Mouse (Mus musculus) midbrain, embryonic 13.5 days (tissue): Measurements from ENCODE around the gene Scel. TPM values are rescaled to one million over a fixed set of nuclear protein-coding genes. Genes with fewer than 3 reads are reported as not detected.

Experiments used
- ATAC-seq: fragments of 200-750 bp; cut with Nextera tagmentation; 2 replicates; pipeline ENCODE4 v1.8.0; 2017; ENCODE audit warnings: mild to moderate bottlenecking, moderate TSS enrichment, moderate library complexity
- H3K27ac ChIP-seq: fragments of 300-500 bp; sonication (generic); 2 replicates; pipeline ENCODE4 v1.5.1; 2015; ENCODE audit warnings: inconsistent platforms, mild to moderate bottlenecking, moderate library complexity
- H3K27me3 ChIP-seq: fragments of 300-500 bp; sonication (generic); 2 replicates; pipeline ENCODE4 v1.6.1; 2015; ENCODE audit warnings: mild to moderate bottlenecking, inconsistent platforms
- H3K36me3 ChIP-seq: fragments of 300-500 bp; sonication (generic); 2 replicates; pipeline ENCODE4 v1.6.1; 2015; ENCODE audit warnings: mild to moderate bottlenecking, inconsistent platforms
- H3K4me1 ChIP-seq: fragments of 300-500 bp; sonication (generic); replicated peaks from 2 replicates; pipeline ENCODE4 v1.6.1; 2015; ENCODE audit warnings: inconsistent platforms
- H3K4me2 ChIP-seq: fragments of 300-500 bp; sonication (generic); replicated peaks from 2 replicates; pipeline ENCODE4 v1.6.1; 2015; ENCODE audit warnings: moderate library complexity, mild to moderate bottlenecking, inconsistent platforms
- H3K4me3 ChIP-seq: fragments of 300-500 bp; sonication (generic); replicated peaks from 2 replicates; pipeline ENCODE4 v1.5.1; 2015; ENCODE audit warnings: mild to moderate bottlenecking, inconsistent platforms
- H3K9ac ChIP-seq: fragments of 300-500 bp; sonication (generic); replicated peaks from 2 replicates; pipeline ENCODE4 v1.6.1; 2015; ENCODE audit warnings: mild to moderate bottlenecking, inconsistent platforms
- H3K9me3 ChIP-seq: fragments of 300-500 bp; sonication (generic); 2 replicates; pipeline ENCODE4 v1.6.1; 2016; ENCODE audit warnings: mild to moderate bottlenecking, inconsistent platforms
- WGBS: fragments of 180-500 bp; shearing (Covaris S2); methylation state at CpG from one replicate; pipeline ENCODE4 v1.1.7; 2015; 5-methylcytosine and 5-hydroxymethylcytosine counted together
- polyA plus RNA-seq: library from polyadenylated mRNA; unstranded; fragments of >200 nt; fragmentation: Nextera tagmentation; extraction: Ambion mirVana; gene quantifications from 2 replicates; pipeline ENCODE4 v1.2.1, GENCODE M21; 2015

The Scel gene
- polyA plus RNA-seq, 1 experiment from 2014 or later = 0.08 TPM

DNA sequence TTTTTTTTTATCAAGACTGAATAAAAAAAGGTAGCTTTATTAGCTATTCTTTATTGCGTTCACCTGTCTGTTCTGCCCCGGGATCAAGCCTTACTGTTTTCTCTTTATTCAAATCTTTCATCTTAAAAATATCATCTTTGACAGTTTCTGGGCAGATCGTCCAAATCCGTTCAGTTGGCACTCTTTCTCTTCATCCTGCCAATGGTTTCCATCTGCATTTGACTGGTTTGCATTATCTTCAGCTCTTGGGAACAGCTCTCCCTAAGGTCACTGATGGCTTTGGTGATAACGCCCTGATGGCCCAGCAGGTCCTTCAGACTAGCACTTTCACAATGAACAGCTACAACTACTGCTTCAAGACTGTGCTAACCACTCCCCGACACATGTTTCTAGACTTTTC is 35.1 kb downstream of the Scel start:
- no peaks in the 10 kb centered on the region for H3K36me3 ChIP-seq
- ATAC-seq = no peak
- H3K27me3 ChIP-seq = no peaks in the 10 kb centered on the region
- no peak overlapping the region for H3K4me3 ChIP-seq
- H3K9ac ChIP-seq = no peak overlapping the region
- H3K4me2 ChIP-seq = no peak overlapping the region
- peaks cover 24% of the 10 kb centered on the region for H3K4me1 ChIP-seq
- 91% methylated on average over 6 of the region's 6 CpGs for WGBS
- no peak overlapping the region for H3K27ac ChIP-seq
- H3K9me3 ChIP-seq = no peaks in the 10 kb centered on the region

DNA sequence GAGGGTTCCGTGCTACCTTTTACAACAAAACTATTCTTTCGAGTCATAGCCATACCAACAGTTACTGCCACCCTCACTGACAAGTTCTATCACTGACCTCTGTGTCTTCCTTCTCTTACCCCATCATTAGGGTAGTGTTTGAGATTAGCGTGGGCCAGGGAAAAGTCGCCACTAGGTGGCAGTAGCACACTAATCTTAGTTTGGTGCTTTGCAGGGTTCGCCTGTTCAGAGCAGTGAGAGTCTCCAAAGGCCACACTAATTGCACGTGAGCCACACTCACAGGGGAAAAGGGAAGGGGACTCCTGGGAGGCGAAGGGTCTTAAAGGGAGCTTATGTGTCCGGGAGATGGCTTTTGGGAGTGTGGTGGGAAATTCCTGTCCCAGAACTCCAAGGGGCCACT is 37.3 kb downstream of the Scel start:
- peaks cover 27% of the 10 kb centered on the region for H3K4me1 ChIP-seq
- no peak overlapping the region for H3K27ac ChIP-seq
- no peaks in the 10 kb centered on the region for H3K9me3 ChIP-seq
- H3K36me3 ChIP-seq = no peaks in the 10 kb centered on the region
- no peaks in the 10 kb centered on the region for H3K27me3 ChIP-seq
- H3K9ac ChIP-seq = no peak overlapping the region
- no peak overlapping the region for H3K4me3 ChIP-seq
- WGBS = 15% methylated on average over 8 of the region's 8 CpGs
- peak; percentile 75 for ATAC-seq
- no peak overlapping the region for H3K4me2 ChIP-seq

DNA sequence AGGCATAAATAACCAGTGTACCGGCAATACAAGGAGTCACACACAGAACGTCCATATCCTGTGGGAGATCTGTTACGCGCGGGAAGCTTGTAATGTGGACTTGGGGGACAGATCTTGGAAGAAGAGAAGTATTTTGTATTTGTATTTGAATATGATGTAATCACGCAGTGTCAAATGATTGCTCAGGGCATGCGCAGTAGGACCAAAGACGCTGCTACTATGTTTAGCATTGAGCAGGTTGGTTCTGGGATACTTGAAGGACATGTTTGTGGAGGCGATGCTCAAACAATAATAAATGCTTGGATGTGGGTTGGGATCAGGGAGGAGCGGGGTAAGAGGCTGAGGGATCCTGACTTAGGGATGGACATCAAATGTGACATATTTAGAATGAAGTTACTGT is 37.8 kb downstream of the Scel start:
- Histone ChIP-seq H3K9ac (no peak overlapping the region), H3K9me3 (no peaks in the 10 kb centered on the region), H3K4me3 (no peak overlapping the region), H3K4me2 (no peak overlapping the region), H3K27me3 (no peaks in the 10 kb centered on the region), H3K4me1 (peaks cover 23% of the 10 kb centered on the region), H3K36me3 (no peaks in the 10 kb centered on the region), H3K27ac (no peak overlapping the region)
- 84% methylated on average over 10 of the region's 10 CpGs for WGBS
- ATAC-seq = no peak; the same call in 1 of the 2 replicates

DNA sequence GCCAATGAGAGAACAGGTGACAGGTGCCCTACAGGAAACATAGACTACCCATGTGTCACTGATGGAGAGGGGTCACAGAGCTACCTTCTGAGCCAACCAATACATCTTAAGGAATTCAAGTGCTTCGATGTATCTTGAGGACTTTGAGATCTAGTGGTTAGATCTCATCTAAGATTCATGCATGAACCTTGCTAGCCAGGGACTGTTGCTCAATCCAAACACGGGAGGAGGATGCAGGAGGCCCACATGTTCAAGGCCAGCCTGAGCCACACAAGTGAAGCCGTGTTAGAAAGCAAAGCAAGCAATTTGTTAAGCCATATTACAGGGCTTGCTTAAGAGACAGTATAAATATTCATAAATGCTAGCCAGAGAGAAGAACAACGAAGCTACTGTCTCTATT is 38.8 kb downstream of the Scel start:
- Histone ChIP-seq H3K27me3 (no peaks in the 10 kb centered on the region), H3K4me1 (peaks cover 18% of the 10 kb centered on the region), H3K27ac (peak overlapping the region; percentile 32; the same call in 1 of the 2 replicates), H3K4me2 (no peak overlapping the region), H3K9me3 (no peaks in the 10 kb centered on the region), H3K4me3 (no peak overlapping the region), H3K36me3 (no peaks in the 10 kb centered on the region), H3K9ac (no peak overlapping the region)
- no peak for ATAC-seq
- WGBS = 64% methylated on average over 4 of the region's 4 CpGs

DNA sequence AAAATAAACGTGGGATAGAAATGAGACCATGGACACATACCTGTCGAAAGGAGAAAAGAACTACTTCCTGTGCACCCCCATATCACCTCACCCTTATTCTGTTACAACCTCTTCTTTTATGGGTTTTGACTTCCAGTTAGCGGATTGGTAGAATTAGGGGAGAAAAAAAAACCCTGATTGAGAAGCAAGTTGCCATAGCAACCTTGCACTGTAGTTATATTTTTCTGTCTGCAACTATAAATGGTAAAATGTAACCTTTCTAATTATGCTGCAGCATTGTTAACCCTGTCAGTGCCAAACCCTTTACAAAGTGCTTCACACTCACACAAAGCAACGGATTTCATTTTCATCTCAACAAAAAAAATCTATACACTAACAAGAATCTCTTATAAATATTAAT is 39.2 kb downstream of the Scel start:
- no peaks in the 10 kb centered on the region for H3K27me3 ChIP-seq
- no peak overlapping the region for H3K4me3 ChIP-seq
- H3K36me3 ChIP-seq = no peaks in the 10 kb centered on the region
- no peak overlapping the region for H3K9ac ChIP-seq
- whole genome bisulfite sequencing = 64% methylated on average over 4 of the region's 4 CpGs
- H3K4me1 ChIP-seq = peaks cover 18% of the 10 kb centered on the region
- H3K9me3 ChIP-seq = no peaks in the 10 kb centered on the region
- no peak overlapping the region; the same call in 1 of the 2 replicates for H3K27ac ChIP-seq
- ATAC-seq = no peak
- H3K4me2 ChIP-seq = no peak overlapping the region

DNA sequence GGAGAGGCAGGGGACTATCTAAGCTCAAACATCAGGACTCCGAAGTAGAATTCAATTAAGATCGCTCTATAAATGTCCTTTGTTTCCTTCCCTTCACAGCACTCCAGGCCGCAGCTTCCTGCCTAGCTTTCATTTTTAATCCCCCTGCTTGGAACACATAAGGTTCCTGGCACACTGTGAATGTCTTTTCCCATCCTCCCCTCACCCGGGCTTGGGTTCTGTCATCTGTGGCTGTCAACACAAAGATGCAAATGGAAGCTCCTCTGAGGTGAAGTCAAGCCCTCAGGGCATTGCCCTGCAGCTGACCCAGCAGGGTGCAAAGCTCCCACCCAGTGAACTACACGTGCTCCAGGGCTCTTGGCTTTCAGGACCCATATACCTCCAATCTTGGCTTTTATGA is 43.5 kb downstream of the Scel start:
- 0 out of 2 replicates have a peak, but pooled peaks have one; percentile 35 for ATAC-seq
- WGBS = 35% methylated on average over 5 of the region's 5 CpGs
- H3K36me3 ChIP-seq = no peaks in the 10 kb centered on the region

DNA sequence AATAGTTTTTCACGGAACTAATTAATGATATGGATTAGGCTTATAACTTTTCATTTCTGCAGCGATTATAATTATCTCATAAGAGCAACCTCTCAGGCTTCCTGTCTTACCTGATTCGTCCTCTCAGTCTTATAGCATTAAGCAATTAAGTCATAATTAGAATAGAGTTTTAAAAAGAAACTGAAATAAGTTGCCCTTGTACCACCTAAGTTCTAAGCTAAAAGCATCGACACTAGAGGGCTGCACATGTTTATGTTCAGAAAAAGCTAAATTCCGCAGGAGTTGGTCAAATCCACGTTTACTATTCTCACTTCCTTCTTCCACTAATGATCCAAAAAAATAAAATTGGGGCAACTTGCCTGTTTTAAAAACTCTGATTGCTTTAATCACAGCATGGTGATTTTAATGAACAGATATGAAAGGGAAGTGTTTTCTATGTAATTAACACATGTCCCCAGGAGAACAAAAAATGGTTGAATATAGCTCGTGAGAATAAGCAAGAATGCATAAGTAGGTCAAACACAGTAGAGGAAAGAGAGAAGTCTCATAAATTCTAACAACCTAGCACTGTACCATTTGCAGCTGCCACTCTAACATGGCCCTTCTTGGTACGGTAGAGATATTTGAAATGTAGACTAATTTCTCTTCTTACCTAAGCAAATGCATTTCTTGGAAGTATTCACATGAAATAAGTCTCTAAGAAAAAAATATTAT is 48.4 kb downstream of the Scel start:
- Histone ChIP-seq H3K4me3 (no peak overlapping the region), H3K4me2 (no peak overlapping the region), H3K36me3 (no peaks in the 10 kb centered on the region), H3K27me3 (no peaks in the 10 kb centered on the region), H3K9me3 (no peaks in the 10 kb centered on the region), H3K27ac (no peak overlapping the region), H3K4me1 (no peaks in the 10 kb centered on the region; the same call in 1 of the 2 replicates), H3K9ac (no peak overlapping the region)
- no peak for ATAC-seq
- 75% methylated on average over 8 of the region's 8 CpGs for WGBS

More for the DNA sequence above, 43.5 kb downstream of the Scel start:
- no peak overlapping the region for H3K27ac ChIP-seq
- H3K4me3 ChIP-seq = no peak overlapping the region
- H3K4me1 ChIP-seq = peaks cover 18% of the 10 kb centered on the region
- H3K4me2 ChIP-seq = no peak overlapping the region
- H3K9me3 ChIP-seq = no peaks in the 10 kb centered on the region
- H3K9ac ChIP-seq = no peak overlapping the region
- H3K27me3 ChIP-seq = no peaks in the 10 kb centered on the region

DNA sequence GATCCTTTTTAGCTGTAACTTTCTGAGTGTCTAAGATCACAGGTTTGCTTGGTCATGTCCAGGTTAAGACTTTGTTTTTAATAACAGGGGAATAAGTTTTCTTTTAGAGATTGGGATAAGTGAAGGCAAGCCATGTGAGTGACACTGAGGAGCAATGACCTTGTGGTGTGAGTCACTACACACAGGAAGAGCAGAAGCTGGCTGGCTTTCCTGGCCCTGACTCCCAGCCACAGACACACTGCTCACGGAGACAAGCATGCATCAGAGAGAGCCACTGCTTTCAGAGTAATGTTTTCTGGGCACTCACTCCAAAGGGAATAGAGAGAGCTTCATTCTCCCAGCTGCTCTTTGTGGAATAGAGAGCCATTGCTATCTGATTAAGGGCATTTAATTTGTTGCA is 54.8 kb downstream of the Scel start:
- Histone ChIP-seq H3K4me1 (no peaks in the 10 kb centered on the region), H3K9ac (no peak overlapping the region), H3K27ac (no peak overlapping the region), H3K4me3 (no peak overlapping the region), H3K27me3 (no peaks in the 10 kb centered on the region), H3K4me2 (no peak overlapping the region), H3K36me3 (no peaks in the 10 kb centered on the region), H3K9me3 (no peaks in the 10 kb centered on the region)
- 37% methylated on average over 1 of the region's 1 CpGs for WGBS
- no peak for ATAC-seq

DNA sequence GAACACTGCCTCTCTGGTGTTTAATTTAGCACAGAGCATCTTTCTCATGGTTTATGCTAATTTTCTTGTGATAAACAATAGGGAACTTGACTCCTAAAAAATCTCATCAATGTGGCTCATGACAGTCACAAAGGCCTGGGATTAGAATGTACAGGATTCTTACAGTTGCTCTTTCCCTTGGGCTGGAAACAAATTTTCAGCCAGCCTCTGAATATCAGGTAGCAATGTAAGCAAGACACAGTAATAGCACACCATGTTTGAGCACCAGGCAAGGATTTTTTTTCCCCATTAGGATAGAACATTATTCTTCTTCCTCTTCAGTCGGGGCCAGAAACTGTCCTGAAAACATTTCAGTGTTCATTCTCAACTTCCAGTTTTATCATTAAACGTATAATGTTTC is 55.3 kb downstream of the Scel start:
- H3K36me3 ChIP-seq = no peaks in the 10 kb centered on the region
- H3K9ac ChIP-seq = no peak overlapping the region
- WGBS = 92% methylated on average over 2 of the region's 2 CpGs
- H3K4me3 ChIP-seq = no peak overlapping the region
- H3K27ac ChIP-seq = no peak overlapping the region
- ATAC-seq = no peak
- H3K9me3 ChIP-seq = no peaks in the 10 kb centered on the region
- H3K4me2 ChIP-seq = no peak overlapping the region
- no peaks in the 10 kb centered on the region for H3K27me3 ChIP-seq
- H3K4me1 ChIP-seq = no peaks in the 10 kb centered on the region

DNA sequence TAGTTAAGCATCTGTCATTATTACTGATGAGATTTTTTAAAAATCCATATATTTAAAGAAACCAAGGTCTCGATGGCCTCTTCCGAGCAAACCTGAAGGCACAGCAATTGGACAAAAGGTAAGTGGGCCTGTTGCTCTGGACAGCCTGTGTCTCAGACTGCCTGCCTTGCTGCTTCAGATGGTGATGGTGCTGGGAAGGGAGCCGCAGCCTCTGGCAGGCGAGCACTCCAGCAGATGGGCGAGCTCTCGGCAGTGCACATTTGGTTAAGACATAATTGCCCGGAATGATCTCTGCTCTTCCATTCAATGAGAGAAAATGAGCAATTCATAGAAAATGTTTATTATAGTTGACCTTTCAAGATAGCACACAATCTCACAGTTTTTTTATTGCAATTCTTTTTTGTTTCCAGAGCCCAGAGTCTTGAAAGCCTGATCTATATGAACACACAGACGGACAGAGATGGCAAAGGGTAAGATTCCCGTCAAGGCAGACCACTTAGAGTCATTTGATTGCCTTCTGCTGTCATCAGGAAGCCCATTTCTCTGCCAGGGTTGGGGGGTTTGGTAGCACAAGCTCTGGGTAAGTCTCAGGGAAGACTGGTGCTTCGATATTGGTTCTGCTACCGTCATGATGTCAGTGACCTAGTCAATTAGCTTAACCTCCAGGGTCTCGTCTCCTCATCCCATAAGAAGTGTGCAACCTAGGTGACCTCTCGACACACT is 58.6 kb downstream of the Scel start:
- Histone ChIP-seq H3K9me3 (no peaks in the 10 kb centered on the region), H3K27ac (no peak overlapping the region), H3K4me2 (no peak overlapping the region), H3K36me3 (no peaks in the 10 kb centered on the region), H3K4me3 (no peak overlapping the region), H3K27me3 (no peaks in the 10 kb centered on the region), H3K4me1 (no peaks in the 10 kb centered on the region), H3K9ac (no peak overlapping the region)
- no peak for ATAC-seq
- 86% methylated on average over 13 of the region's 13 CpGs for WGBS

DNA sequence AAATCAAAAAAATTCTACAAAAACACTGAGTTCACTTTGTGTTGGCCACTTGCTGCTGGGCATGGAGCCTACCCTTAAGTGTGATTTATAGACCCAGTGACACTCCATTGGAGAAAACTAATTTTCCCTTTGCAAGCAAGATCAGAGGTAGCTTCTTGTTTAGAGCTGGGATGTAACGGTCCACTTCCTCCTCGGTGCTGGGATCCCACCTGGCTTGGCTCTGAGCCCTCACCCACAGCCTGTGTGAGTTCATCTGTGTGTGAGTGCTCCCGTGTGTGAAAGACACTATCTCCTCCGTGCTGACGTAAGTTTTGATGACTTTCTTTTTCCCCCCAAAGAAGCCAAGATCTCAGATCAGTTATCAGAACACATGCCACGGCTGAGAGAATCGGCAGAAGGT is 62.7 kb downstream of the Scel start:
- Histone ChIP-seq H3K36me3 (no peaks in the 10 kb centered on the region), H3K4me2 (no peak overlapping the region), H3K27ac (no peak overlapping the region), H3K27me3 (no peaks in the 10 kb centered on the region), H3K4me3 (no peak overlapping the region), H3K9me3 (no peaks in the 10 kb centered on the region), H3K4me1 (no peaks in the 10 kb centered on the region), H3K9ac (no peak overlapping the region)
- ATAC-seq = no peak
- 92% methylated on average over 7 of the region's 7 CpGs for WGBS

DNA sequence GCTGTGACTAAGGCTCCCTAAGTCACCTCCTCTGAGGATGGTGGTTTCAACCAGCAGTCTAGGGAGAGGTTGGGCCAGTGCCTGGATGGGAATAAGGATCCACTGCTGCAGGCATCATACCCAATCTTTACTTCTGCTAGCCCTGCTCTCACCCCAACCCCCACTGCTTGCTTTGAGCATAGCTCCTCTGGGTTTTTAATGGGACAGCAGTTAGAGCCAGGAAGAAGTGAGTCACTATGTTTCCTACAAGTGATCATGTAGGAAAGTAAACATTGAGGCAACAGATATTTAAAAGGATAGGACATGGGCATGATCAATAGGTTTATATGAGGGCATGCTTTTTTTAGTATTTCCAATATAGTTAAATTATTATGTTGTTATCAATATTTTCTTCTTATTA is 63.9 kb downstream of the Scel start:
- H3K9ac ChIP-seq = no peak overlapping the region
- no peak overlapping the region for H3K4me3 ChIP-seq
- ATAC-seq = no peak
- no peaks in the 10 kb centered on the region for H3K27me3 ChIP-seq
- H3K36me3 ChIP-seq = no peaks in the 10 kb centered on the region
- no peaks in the 10 kb centered on the region for H3K9me3 ChIP-seq
- H3K27ac ChIP-seq = no peak overlapping the region
- H3K4me1 ChIP-seq = no peaks in the 10 kb centered on the region
- no peak overlapping the region for H3K4me2 ChIP-seq
